Mouse (Mus musculus) G1E-ER4 (cell line): ENCODE measurements around the gene Pth1r. TPM values are rescaled to one million over a fixed set of nuclear protein-coding genes. Genes with fewer than 3 reads are reported as not detected.

ENCODE experiments used
- GATA1 ChIP-seq: IDR thresholded peaks from one replicate; pipeline ENCODE4 v1.8.0; 2012; ENCODE audit warnings: low read length, inconsistent platforms
- polyA plus RNA-seq: library from polyadenylated mRNA; stranded (reverse); fragments of >175 nt; gene quantifications from 2 replicates; pipeline ENCODE4 v1.2.3, GENCODE M21; 2012

Gene Pth1r
- polyA plus RNA-seq, 1 experiment: 0.02 TPM

- no peak for TF ChIP-seq GATA1
These were observed 40.2 kb downstream of the Pth1r start for GRCm38 (mm10) chr9:110706784-110707183.

GRCm38 (mm10) chr9:110703951-110704350 lies 43.0 kb downstream of the Pth1r start:
- TF ChIP-seq GATA1: no peak

GRCm38 (mm10) chr9:110702848-110703247 lies 44.1 kb downstream of the Pth1r start:
- TF ChIP-seq GATA1: no peak

GRCm38 (mm10) chr9:110701114-110702032 lies 45.6 kb downstream of the Pth1r start:
- TF ChIP-seq GATA1: no peak

- TF ChIP-seq GATA1: no peak
These were observed 47.4 kb downstream of the Pth1r start for GRCm38 (mm10) chr9:110699574-110699973.

- TF ChIP-seq GATA1: no peak
These were observed 49.5 kb downstream of the Pth1r start for GRCm38 (mm10) chr9:110697465-110697864.

- no peak for TF ChIP-seq GATA1
These were observed 50.5 kb downstream of the Pth1r start for GRCm38 (mm10) chr9:110696427-110696826.

GRCm38 (mm10) chr9:110695165-110695755 lies 51.7 kb downstream of the Pth1r start:
- no peak for TF ChIP-seq GATA1

GRCm38 (mm10) chr9:110689261-110689779 lies 57.6 kb downstream of the Pth1r start:
- no peak for TF ChIP-seq GATA1

- TF ChIP-seq GATA1: no peak
These were observed 59.1 kb downstream of the Pth1r start for GRCm38 (mm10) chr9:110687846-110688245.

- no peak for TF ChIP-seq GATA1
These were observed 59.9 kb downstream of the Pth1r start for GRCm38 (mm10) chr9:110687061-110687460.

GRCm38 (mm10) chr9:110686472-110686871 lies 60.5 kb downstream of the Pth1r start:
- no peak for TF ChIP-seq GATA1

GRCm38 (mm10) chr9:110685591-110685990 lies 61.4 kb downstream of the Pth1r start:
- no peak for TF ChIP-seq GATA1

- no peak for TF ChIP-seq GATA1
These were observed 61.8 kb downstream of the Pth1r start for GRCm38 (mm10) chr9:110685187-110685586.

GRCm38 (mm10) chr9:110684100-110684831 lies 62.7 kb downstream of the Pth1r start:
- no peak for TF ChIP-seq GATA1
